In genomic region chr4:120018426-120018825, GRCm38 (mm10) we compare ENCODE assay signal across 16 mouse cellular contexts. TPM values are rescaled to one million over a fixed set of nuclear protein-coding genes. Genes with fewer than 3 reads are reported as not detected.
DNase-seq lines count a peak whose midpoint lies in the region; ATAC-seq lines count a peak whose summit lies in the region.
"Had no signal": no experiment of that assay in that cellular context is flagged by ENCODE, and none has a peak within 500 bp of the region (broad histone marks: within the 10 kb centered on the region; RNA-seq: fewer than 3 reads in every experiment).

No protein-coding gene starts in this region.

- peak; percentile 79 for DNase-seq in forebrain, embryonic 14.5 days (ENCODE audit: low spot score)
- DNase-seq in forebrain, embryonic 11.5 days (ENCODE audit: low spot score): no peak
- peak; percentile 40 for DNase-seq in layer of hippocampus, adult 9-11 months
- no peak for DNase-seq in layer of hippocampus, postnatal 36 days
- DNase-seq in cerebellum, adult 9-10 months: peak; percentile 39
- DNase-seq in left cerebral cortex, postnatal 10 days (ENCODE audit: extremely low spot score in 1 of 2, low spot score in 2 of 2): peak; percentile 46 to 79
- DNase-seq in spleen, postnatal 14 days (ENCODE audit: low spot score in 2 of 2): no peak
- no peak for DNase-seq in testis, postnatal 14 days (ENCODE audit: low spot score)
- DNase-seq: heart, adult 11 months; liver, embryonic 13.5 days had no signal

- H3K9me3 ChIP-seq in forebrain, embryonic 14.5 days (replicated peaks; ENCODE audit: control insufficient read depth, low read length): no peaks in the 10 kb centered on the region
- H3K9me3 ChIP-seq in forebrain, embryonic 11.5 days (ENCODE audit: control insufficient read depth, low read length): no peaks in the 10 kb centered on the region
- H3K9me3 ChIP-seq: intestine, embryonic 15.5 days; liver, embryonic 13.5 days had no signal

- H3K4me1 ChIP-seq in forebrain, embryonic 14.5 days (ENCODE audit: control insufficient read depth, insufficient read depth, low read length): no peaks in the 10 kb centered on the region
- H3K4me1 ChIP-seq in forebrain, embryonic 11.5 days (replicated peaks; ENCODE audit: control insufficient read depth, insufficient read depth, low read length): no peaks in the 10 kb centered on the region
- H3K4me1 ChIP-seq: intestine, embryonic 15.5 days; liver, embryonic 13.5 days had no signal

- WGBS in forebrain, embryonic 14.5 days: 67% methylated on average over 5 of the region's 5 CpGs
- WGBS in forebrain, embryonic 11.5 days: 87% methylated on average over 5 of the region's 5 CpGs

- ATAC-seq in forebrain, embryonic 14.5 days: peak; percentile 74; the same call in 1 of the 2 replicates
- no peak for ATAC-seq in forebrain, embryonic 11.5 days (replicated peaks; ENCODE audit: low FRiP score)
- ATAC-seq: intestine, embryonic 15.5 days had no signal

- no peak overlapping the region for H3K4me3 ChIP-seq in forebrain, embryonic 14.5 days (ENCODE audit: low read depth, low read length)
- no peak overlapping the region for H3K4me3 ChIP-seq in forebrain, embryonic 11.5 days (ENCODE audit: low read depth, low read length)
- H3K4me3 ChIP-seq: intestine, embryonic 15.5 days; liver, embryonic 13.5 days; myocyte had no signal

- H3K9ac ChIP-seq in forebrain, embryonic 14.5 days (ENCODE audit: low read length): no peak overlapping the region
- H3K9ac ChIP-seq in forebrain, embryonic 11.5 days (ENCODE audit: low read length): no peak overlapping the region
- H3K9ac ChIP-seq: intestine, embryonic 15.5 days; liver, embryonic 13.5 days had no signal

- intact Hi-C loops in left cerebral cortex, postnatal 10 days (cut with DNase I): no loop called here

- no peak overlapping the region for H3K4me2 ChIP-seq in forebrain, embryonic 14.5 days (ENCODE audit: low read length)
- H3K4me2 ChIP-seq in forebrain, embryonic 11.5 days (ENCODE audit: low read depth, low read length, severe bottlenecking): no peak overlapping the region
- H3K4me2 ChIP-seq: intestine, embryonic 15.5 days; liver, embryonic 13.5 days had no signal

- H3K36me3 ChIP-seq in forebrain, embryonic 14.5 days (ENCODE audit: control insufficient read depth, insufficient read depth, low read length): no peaks in the 10 kb centered on the region
- no peaks in the 10 kb centered on the region for H3K36me3 ChIP-seq in forebrain, embryonic 11.5 days (ENCODE audit: control insufficient read depth, insufficient read depth, low read length)
- H3K36me3 ChIP-seq: intestine, embryonic 15.5 days; liver, embryonic 13.5 days had no signal

- no peak overlapping the region for H3K27ac ChIP-seq in forebrain, embryonic 14.5 days (ENCODE audit: low read depth, low read length)
- H3K27ac ChIP-seq in forebrain, embryonic 11.5 days (ENCODE audit: low read depth, low read length): no peak overlapping the region
- H3K27ac ChIP-seq: intestine, embryonic 15.5 days; liver, embryonic 13.5 days had no signal

- no peaks in the 10 kb centered on the region for H3K27me3 ChIP-seq in forebrain, embryonic 14.5 days (replicated peaks; ENCODE audit: control insufficient read depth, insufficient read depth, low read length)
- no peaks in the 10 kb centered on the region for H3K27me3 ChIP-seq in forebrain, embryonic 11.5 days (ENCODE audit: control insufficient read depth, insufficient read depth, low read length)
- H3K27me3 ChIP-seq: intestine, embryonic 15.5 days; liver, embryonic 13.5 days had no signal

RNA-seq across cellular contexts. Expression of gene AL607142.1, which starts 46.4 kb away (rescaled TPM):
- not detected in 2 replicates for polyA plus RNA-seq in forebrain, embryonic 14.5 days (2014; fragmentation: Nextera tagmentation; extraction: Ambion mirVana)
- not detected in 2 replicates for polyA plus RNA-seq in forebrain, embryonic 11.5 days (2014; fragmentation: Nextera tagmentation; extraction: Ambion mirVana)
- total RNA-seq in layer of hippocampus, postnatal 36 days (2021): not detected
- total RNA-seq in left cerebral cortex, postnatal 10 days (2021): not detected
- total RNA-seq: layer of hippocampus, postnatal 14 days; MEL had no signal
- polyA plus RNA-seq: C2C12; heart, postnatal 0 days; intestine, embryonic 15.5 days; liver, embryonic 13.5 days; myocyte had no signal

Comparison
In these comparisons a context has a peak if more than half of its experiments do, and no peak if none do; other contexts are left out.
1. DNase-seq: peak in forebrain, embryonic 14.5 days (single experiment), layer of hippocampus, adult 9-11 months (single experiment), cerebellum, adult 9-10 months (single experiment) and left cerebral cortex, postnatal 10 days (2 of 2); none in forebrain, embryonic 11.5 days (single experiment), layer of hippocampus, postnatal 36 days (0 of 2), spleen, postnatal 14 days (0 of 2) and testis, postnatal 14 days (single experiment).